Mouse (Mus musculus): ENCODE measurements around the gene Ucma.
"Not testable (repeated sequence)": the region's sequence is repeated elsewhere in the genome, so short reads cannot be mapped to it uniquely, and the experiment has no call there.

The Ucma gene

GRCm38 (mm10) chr2:4975807-4976206 lies at the start of gene Ucma:
Gene Ucma (plus strand): TSS chr2:4976122.
- DNase-seq (ENCODE audit: low spot score), result no peak

DNA sequence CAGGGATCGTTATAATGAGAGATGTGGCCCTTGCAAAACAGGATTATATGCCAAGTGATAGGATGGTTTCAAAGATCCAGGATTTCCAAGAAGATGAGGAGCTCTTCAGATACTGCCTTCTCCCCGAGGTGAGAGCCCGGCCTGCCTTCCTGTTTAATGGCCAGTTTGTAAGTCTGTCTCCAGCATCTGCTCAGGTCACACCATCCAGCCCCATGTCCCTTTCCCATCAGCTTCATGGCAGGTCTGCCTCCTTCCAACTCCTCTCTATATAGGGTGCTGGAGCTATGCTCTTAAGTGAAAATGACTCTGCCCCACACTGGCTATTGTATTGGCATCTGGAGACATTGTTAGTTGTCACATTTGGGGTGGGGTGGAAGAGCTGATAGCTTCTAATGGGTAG lies 48.5 kb upstream of the Ucma start:
- DNase-seq (ENCODE audit: low spot score), result no peak

GRCm38 (mm10) chr2:4929230-4929629 lies 46.7 kb upstream of the Ucma start:
- no peak for DNase-seq (ENCODE audit: low spot score)

- no peak for DNase-seq (ENCODE audit: low spot score)
These were observed 41.4 kb upstream of the Ucma start for GRCm38 (mm10) chr2:4934516-4934915.

- no peak for DNase-seq (ENCODE audit: low spot score)
These were observed 38.0 kb upstream of the Ucma start for GRCm38 (mm10) chr2:4937931-4938330.

DNA sequence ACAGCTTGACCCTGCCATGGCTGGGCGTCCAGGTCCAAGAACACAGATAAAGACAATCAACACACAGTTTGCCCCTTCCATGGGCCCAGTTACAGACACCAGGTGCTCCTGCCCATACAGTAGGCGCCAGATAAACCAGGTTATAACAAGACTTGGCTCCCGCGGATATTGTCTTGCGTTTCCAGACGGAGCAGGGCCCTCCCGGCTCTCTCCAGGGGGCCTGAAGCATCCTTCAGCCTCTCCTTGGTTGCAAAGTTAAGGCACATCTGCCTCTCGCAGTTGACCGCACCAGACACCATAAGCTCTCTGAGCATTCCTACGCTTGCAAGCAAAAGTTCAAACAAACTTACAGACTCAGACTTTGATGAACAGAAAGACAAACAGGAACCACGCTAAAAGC lies 35.1 kb upstream of the Ucma start:
- DNase-seq (ENCODE audit: low spot score), result no peak

DNA sequence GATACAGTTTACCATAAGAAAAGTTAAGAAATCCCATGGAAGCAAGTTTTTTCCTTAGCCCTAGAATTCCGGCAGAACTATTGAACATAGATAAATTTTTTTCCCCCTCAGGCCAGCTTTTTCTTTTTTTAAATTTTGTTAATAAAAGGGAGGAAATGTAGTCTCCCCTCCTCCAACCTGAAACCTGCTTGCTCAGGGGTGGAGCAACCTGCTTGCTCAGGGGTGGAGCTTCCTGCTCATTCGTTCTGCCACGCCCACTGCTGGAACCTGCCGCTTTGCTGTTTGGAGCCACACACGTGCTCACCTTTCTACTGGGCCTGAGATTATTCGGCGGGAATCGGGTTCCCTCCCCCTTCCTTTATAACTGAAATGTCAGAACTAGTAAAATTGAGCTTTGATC lies 26.2 kb upstream of the Ucma start:
- DNase-seq (ENCODE audit: low spot score), result not testable (repeated sequence)

DNA sequence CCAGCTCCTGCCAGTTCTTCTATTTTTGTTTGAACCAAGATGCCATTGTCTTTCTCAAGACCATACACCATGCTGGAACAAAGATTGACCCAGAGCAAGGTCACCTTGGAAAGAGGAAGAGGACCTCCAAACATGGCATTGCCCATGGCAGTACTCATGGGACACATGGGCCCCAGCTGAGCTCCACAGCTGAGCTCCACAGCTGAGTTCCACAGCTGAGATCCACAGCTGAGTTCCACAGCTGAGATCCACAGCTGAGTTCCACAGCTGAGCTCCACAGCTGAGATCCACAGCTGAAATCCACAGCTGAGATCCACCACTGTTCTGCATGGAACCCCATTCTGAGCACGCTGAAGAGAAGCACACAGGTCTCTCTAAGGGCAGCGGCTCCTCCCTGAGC lies 24.9 kb upstream of the Ucma start:
- DNase-seq (ENCODE audit: low spot score), result no peak

GRCm38 (mm10) chr2:4954216-4954760 lies 21.6 kb upstream of the Ucma start:
- no peak for DNase-seq (ENCODE audit: low spot score)

DNA sequence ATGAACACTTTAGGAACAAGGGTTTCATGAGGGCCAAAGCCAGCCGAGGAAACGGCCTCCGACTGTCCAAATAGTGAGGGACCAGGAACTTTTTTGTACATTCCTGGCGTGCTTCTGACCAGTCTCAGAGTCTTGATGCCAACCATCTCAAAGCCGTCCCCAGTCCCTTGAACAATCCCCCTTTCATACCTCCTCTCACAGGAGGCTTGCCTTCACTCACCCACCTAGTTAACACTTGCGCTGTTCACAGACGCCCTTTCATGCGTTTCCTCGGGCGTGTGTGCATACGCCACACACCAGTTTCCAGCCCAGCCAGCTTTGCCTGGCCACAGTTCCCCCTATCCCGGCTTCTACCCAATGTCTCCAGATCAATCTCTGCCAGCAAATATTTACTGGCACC lies 17.9 kb upstream of the Ucma start:
- no peak for DNase-seq (ENCODE audit: low spot score)

DNA sequence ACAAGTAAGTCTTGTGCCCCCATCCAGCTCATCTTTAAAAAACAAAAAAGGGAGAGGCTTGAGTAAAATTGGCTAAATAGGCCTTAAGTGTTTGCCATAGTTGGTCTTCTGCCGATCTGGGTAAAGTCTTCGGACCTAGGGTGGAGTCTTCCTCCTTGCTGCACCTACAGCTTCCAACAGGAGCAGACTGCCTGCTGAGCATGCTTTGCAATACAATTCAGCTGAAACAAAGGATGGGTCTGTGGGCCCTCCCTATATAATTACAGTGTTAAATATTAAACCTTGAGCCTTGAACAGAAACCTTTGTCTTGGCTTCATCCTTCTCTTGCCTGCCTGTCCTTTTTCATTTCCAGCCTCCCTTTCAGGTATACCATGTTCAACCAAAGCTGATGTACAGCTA lies 8.1 kb upstream of the Ucma start:
- no peak for DNase-seq (ENCODE audit: low spot score)

GRCm38 (mm10) chr2:4969083-4969482 lies 6.8 kb upstream of the Ucma start:
- DNase-seq (ENCODE audit: low spot score), result no peak

DNA sequence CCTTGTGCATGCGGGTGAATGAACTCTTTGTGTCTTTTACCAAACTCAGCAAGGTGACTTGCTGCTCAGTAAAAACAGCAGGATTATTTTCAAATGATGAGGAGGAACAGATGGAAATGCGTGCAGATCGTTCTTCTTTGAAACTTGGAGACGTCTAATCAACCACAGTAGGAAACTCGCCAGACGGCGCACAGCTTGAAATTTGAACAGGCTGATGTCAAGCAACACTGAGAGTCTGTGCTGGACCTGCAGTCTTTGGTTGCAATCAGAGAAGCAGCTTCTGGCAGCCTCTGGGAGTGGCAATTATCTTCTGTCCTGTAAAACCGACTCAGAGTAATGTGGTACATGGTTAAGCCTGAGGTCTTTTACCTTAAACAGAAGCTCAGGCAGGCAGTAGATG lies 2.2 kb downstream of the Ucma start:
- DNase-seq (ENCODE audit: low spot score), result peak; percentile 40

DNA sequence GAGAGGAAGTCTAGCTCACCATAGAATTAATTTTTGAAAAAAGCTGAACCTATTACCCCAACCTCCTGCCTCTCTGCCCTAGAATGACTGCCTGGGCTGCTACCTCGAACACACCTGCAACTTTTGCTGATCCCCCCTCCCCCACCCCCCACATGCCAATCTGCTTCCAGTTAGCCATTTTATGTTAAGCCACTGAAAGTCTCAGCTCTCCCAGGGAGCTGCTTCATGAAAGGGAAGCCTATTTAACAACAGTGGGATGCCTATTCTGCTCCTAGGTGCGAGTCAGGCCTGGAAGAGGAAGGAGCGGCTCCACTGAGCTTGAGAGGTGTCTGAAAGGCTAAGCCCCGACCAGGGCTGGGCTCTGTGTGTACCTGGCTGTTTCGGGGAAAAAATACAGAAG lies 8.1 kb downstream of the Ucma start:
- DNase-seq (ENCODE audit: low spot score), result no peak

- DNase-seq (ENCODE audit: low spot score), result no peak
These were observed 9.1 kb downstream of the Ucma start for GRCm38 (mm10) chr2:4985000-4985399.

- DNase-seq (ENCODE audit: low spot score), result no peak
These were observed 10.9 kb downstream of the Ucma start for GRCm38 (mm10) chr2:4986798-4987197.

GRCm38 (mm10) chr2:4987388-4988180 lies 11.7 kb downstream of the Ucma start:
- no peak for DNase-seq (ENCODE audit: low spot score)

- peak; percentile 31 for DNase-seq (ENCODE audit: low spot score)
These were observed 13.0 kb downstream of the Ucma start for GRCm38 (mm10) chr2:4988826-4989424.

DNA sequence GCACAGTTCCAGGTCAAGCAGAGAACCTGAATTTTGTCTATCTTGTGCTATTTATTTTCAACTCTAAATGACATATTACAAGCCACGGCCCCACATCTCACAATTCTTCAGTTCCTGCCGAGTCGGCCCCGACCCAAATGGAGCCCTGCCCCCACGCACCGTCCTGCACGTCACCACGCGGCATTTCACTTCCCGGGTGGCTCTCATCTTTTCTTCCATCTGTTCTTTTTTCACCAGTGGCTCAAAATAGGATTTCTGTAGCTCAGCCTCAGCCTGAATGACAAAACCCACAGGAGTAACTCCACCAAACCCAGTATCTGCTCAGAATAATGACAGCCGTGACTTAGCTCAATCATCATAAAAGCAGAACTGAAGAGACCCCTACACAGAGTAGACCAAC lies 17.7 kb downstream of the Ucma start:
- DNase-seq (ENCODE audit: low spot score), result no peak

DNA sequence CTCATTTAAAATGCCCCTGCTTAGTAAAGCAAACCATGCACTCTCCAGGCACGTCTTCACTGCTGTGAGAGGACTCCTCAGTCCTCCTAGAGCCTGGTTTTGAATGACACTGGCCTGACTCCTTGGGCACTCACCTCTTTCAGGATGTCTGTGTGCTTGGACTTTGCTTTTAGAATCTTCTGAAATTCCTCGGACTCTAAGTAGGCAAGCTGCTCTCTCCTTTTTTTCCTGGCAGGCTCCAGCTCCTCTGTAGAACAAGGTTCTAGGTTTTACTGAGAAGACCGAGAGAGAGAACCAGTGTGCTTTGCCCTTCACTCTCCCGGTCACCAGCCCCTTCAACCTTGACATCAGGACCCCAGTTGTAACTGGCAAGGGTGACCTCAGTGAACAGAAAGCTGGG lies 18.5 kb downstream of the Ucma start:
- no peak for DNase-seq (ENCODE audit: low spot score)

DNA sequence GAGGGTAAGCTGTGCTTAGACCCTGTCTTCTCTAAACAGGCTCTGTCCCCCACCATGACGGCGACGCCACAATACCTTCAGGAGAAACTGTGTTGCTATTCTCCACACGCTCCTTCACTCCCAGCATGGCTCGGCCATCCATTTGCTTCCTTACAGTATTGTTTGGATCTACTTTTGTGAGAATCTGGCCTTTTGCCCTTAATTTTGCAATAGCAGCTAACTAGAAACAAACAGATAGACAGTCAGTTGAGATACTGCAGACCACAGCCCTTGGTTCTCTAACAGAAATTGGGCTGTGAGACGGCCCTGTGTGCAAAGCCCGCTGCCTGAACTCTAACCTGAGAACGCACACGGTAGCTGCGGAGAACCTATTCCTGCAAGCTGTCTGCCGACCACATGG lies 19.7 kb downstream of the Ucma start:
- DNase-seq (ENCODE audit: low spot score), result no peak

- DNase-seq (ENCODE audit: low spot score), result no peak
These were observed 20.5 kb downstream of the Ucma start for GRCm38 (mm10) chr2:4996421-4996824.

DNA sequence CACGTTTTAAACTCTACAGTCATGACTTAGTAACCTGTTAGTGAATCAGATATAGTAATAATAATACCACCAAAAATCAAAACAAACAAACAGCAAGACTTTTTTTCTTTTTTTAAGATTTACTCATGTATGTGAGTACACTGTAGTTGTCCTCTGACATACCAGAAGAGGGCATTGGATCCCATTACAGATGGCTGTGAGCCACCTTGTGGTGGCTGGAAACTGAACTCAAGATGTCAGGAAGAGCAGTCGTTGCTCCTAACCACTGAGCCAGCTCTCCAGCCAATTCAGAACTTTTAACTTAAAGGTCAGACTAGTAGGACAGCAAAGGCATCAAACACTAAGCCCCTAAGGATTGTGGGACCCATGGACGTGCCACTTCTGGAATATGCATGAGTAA lies 23.0 kb downstream of the Ucma start:
- DNase-seq (ENCODE audit: low spot score), result no peak

DNA sequence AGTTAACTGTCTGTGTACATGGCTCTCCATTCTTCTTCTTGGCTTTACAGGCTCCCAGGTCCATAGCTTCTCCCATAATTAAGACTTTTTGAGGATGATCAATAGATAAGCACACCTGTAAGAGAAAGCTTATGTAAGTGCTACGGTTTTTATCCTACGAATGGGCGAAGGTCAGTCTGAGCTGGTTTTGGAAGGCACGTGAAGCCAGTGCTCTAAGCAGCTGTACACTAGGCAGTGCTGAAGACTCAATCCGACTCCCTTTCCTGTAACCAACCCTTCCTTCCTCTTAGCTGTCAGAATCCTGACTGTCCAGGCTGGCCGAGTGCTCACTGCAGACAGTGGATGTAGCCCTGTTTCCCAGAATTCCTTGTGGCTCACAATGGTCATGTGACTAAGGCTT lies 25.3 kb downstream of the Ucma start:
- no peak for DNase-seq (ENCODE audit: low spot score)
